In genomic region chr13:35741040-35741619, GRCm38 (mm10) we compare ENCODE assay signal across 9 mouse cellular contexts.
DNase-seq lines count a peak whose midpoint lies in the region; ATAC-seq and TF ChIP-seq lines count a peak whose summit lies in the region.
"Had no signal": no experiment of that assay in that cellular context is flagged by ENCODE, and none has a peak within 500 bp of the region (broad histone marks: within the 10 kb centered on the region; RNA-seq: fewer than 3 reads in every experiment).

No protein-coding gene starts in this region.

- peak overlapping the region; percentile 98 for H3K9ac ChIP-seq in ES-Bruce4 (ENCODE audit: low read depth, poor library complexity, severe bottlenecking)
- peak overlapping the region; percentile 86 for H3K9ac ChIP-seq in forebrain, embryonic 13.5 days
- peak overlapping the region; percentile 99 for H3K9ac ChIP-seq in liver, embryonic 16.5 days (ENCODE audit: low read depth, low read length)
- peak overlapping the region; percentile 92 for H3K9ac ChIP-seq in neural tube, embryonic 13.5 days

- DNase-seq in heart, postnatal 10 days, result peak; percentile 92 to 94
- peak; percentile 67 for DNase-seq in large intestine, adult 2 months (ENCODE audit: low read depth, low spot score)
- DNase-seq in telencephalon, adult 2 months (ENCODE audit: low read depth, low spot score), result peak; percentile 56

- H3K9me3 ChIP-seq in ES-Bruce4 (replicated peaks; ENCODE audit: control insufficient read depth, insufficient read depth, low read length, poor library complexity, severe bottlenecking), result no peaks in the 10 kb centered on the region
- H3K9me3 ChIP-seq in forebrain, embryonic 13.5 days (replicated peaks), result 0 out of 2 replicates have a peak, but pooled peaks cover 4% of the 10 kb centered on the region
- H3K9me3 ChIP-seq in liver, embryonic 16.5 days (replicated peaks; ENCODE audit: control insufficient read depth, low read length), result no peaks in the 10 kb centered on the region
- 0 out of 2 replicates have a peak, but pooled peaks cover 6% of the 10 kb centered on the region for H3K9me3 ChIP-seq in neural tube, embryonic 13.5 days

- H3K27ac ChIP-seq in ES-Bruce4 (ENCODE audit: insufficient read depth, low read length), result peak overlapping the region; percentile 19; the same call in 1 of the 2 replicates
- peak overlapping the region; percentile 74 for H3K27ac ChIP-seq in forebrain, embryonic 13.5 days
- H3K27ac ChIP-seq in liver, embryonic 16.5 days (ENCODE audit: low read length), result peak overlapping the region; percentile 94
- H3K27ac ChIP-seq in neural tube, embryonic 13.5 days (replicated peaks), result peak overlapping the region; percentile 88
- H3K27ac ChIP-seq: macrophage had no signal

- TF ChIP-seq CTCF in ES-Bruce4 (IDR thresholded peaks at IDR 0.05; ENCODE audit: low read depth, low read length), result peak; percentile 41

- WGBS in forebrain, embryonic 13.5 days, result 0% methylated on average over 41 of the region's 68 CpGs
- under 1% methylated on average over 68 of the region's 68 CpGs for whole genome bisulfite sequencing in large intestine, adult 2 months
- 0% methylated on average over 50 of the region's 68 CpGs for WGBS in liver, embryonic 16.5 days (ENCODE audit: insufficient replicate concordance)
- under 1% methylated on average over 43 of the region's 68 CpGs for WGBS in neural tube, embryonic 13.5 days

- H3K4me3 ChIP-seq in ES-Bruce4 (ENCODE audit: low read depth, low read length), result peak overlapping the region; percentile 92
- peak overlapping the region; percentile 88 for H3K4me3 ChIP-seq in forebrain, embryonic 13.5 days
- peak overlapping the region; percentile 96 for H3K4me3 ChIP-seq in liver, embryonic 16.5 days (ENCODE audit: low read depth, low read length)
- peak overlapping the region; percentile 91 for H3K4me3 ChIP-seq in neural tube, embryonic 13.5 days

- peak overlapping the region; percentile 91 for H3K4me2 ChIP-seq in forebrain, embryonic 13.5 days
- peak overlapping the region; percentile 96 for H3K4me2 ChIP-seq in liver, embryonic 16.5 days (ENCODE audit: low read depth, low read length)
- H3K4me2 ChIP-seq in neural tube, embryonic 13.5 days, result peak overlapping the region; percentile 80

- H3K36me3 ChIP-seq in ES-Bruce4 (ENCODE audit: control insufficient read depth, insufficient read depth, low read length, poor library complexity, severe bottlenecking), result no peaks in the 10 kb centered on the region
- H3K36me3 ChIP-seq in forebrain, embryonic 13.5 days (ENCODE audit: poor library complexity, severe bottlenecking), result no peaks in the 10 kb centered on the region
- H3K36me3 ChIP-seq in liver, embryonic 16.5 days (ENCODE audit: control insufficient read depth, insufficient read depth), result no peaks in the 10 kb centered on the region
- H3K36me3 ChIP-seq in neural tube, embryonic 13.5 days, result no peaks in the 10 kb centered on the region

- TF ChIP-seq POLR2A in ES-Bruce4 (IDR thresholded peaks at IDR 0.05; ENCODE audit: insufficient read depth, low read length), result no peak

- ATAC-seq in cerebellum, adult (ENCODE audit: insufficient number of reproducible peaks, low FRiP score, low TSS enrichment), result peak; percentile 73
- ATAC-seq in forebrain, embryonic 13.5 days, result peak; percentile 95
- ATAC-seq in liver, embryonic 16.5 days (ENCODE audit: low read depth), result peak; percentile 90
- ATAC-seq in neural tube, embryonic 13.5 days (ENCODE audit: low read depth), result peak; percentile 95

- no peaks in the 10 kb centered on the region for H3K27me3 ChIP-seq in ES-Bruce4 (ENCODE audit: control insufficient read depth, insufficient read depth, low read length, poor library complexity, severe bottlenecking)
- H3K27me3 ChIP-seq in forebrain, embryonic 13.5 days, result peaks cover 35% of the 10 kb centered on the region
- H3K27me3 ChIP-seq in liver, embryonic 16.5 days (ENCODE audit: control insufficient read depth, insufficient read depth, low read depth, low read length), result no peaks in the 10 kb centered on the region
- H3K27me3 ChIP-seq in neural tube, embryonic 13.5 days, result peaks cover 34% of the 10 kb centered on the region

- peaks cover 3% of the 10 kb centered on the region for H3K4me1 ChIP-seq in ES-Bruce4 (ENCODE audit: control insufficient read depth, insufficient read depth, low read length)
- peaks cover 17% of the 10 kb centered on the region for H3K4me1 ChIP-seq in forebrain, embryonic 13.5 days
- peaks cover 25% of the 10 kb centered on the region for H3K4me1 ChIP-seq in liver, embryonic 16.5 days (ENCODE audit: control insufficient read depth, low read depth, low read length)
- H3K4me1 ChIP-seq in neural tube, embryonic 13.5 days (replicated peaks), result peaks cover 23% of the 10 kb centered on the region

- intact Hi-C loops in heart, postnatal 10 days (cut with DNase I), result loop anchor here (5.0 kb wide), 1 partner anchor 159 kb away; no protein-coding TSS in a partner anchor

- no peak for TF ChIP-seq EP300 in ES-Bruce4 (IDR thresholded peaks at IDR 0.05; ENCODE audit: insufficient read depth, low read depth, low read length)

Comparison
In these comparisons a context has a peak if more than half of its experiments do, and no peak if none do; other contexts are left out.
1. Peak in every context shown above with its lines: DNase-seq, ATAC-seq, H3K4me3 ChIP-seq and H3K27ac ChIP-seq.
2. H3K27ac ChIP-seq: peak in every context shown above with its lines; median percentile 94 in liver, embryonic 16.5 days; 88 in neural tube, embryonic 13.5 days; 74 in forebrain, embryonic 13.5 days; 19 in ES-Bruce4.